Mouse (Mus musculus) heart, postnatal 0 days (tissue): ENCODE measurements at regions not wholly inside any gene's neighbourhood (a gene's known extent, or its start where the extent isn't known, plus 50 kb on each side); places are given as distances from the start of the nearest gene placed in this dataset.

ENCODE experiments used
- CTCF ChIP-seq: IDR thresholded peaks from 2 replicates; pipeline ENCODE4 v1.5.1; 2016; ENCODE audit warnings: antibody characterized with exemption, control low read depth, low read depth
- EP300 ChIP-seq: IDR thresholded peaks from 2 replicates; pipeline ENCODE4 v1.6.1; 2016; ENCODE audit warnings: antibody characterized with exemption, low read depth

GRCm38 (mm10) chr14:105813097-105813496, 83.5 kb downstream of the Spry2 start:
- no peak for TF ChIP-seq CTCF
- TF ChIP-seq EP300 = no peak
